Comparison of ENCODE assay signal across 15 mouse cellular contexts in genomic region chr9:70383750-70384149, GRCm38 (mm10).
"Had no signal": no experiment of that assay in that cellular context is flagged by ENCODE, and none has a peak within 500 bp of the region (broad histone marks: within the 10 kb centered on the region; RNA-seq: fewer than 3 reads in every experiment).

No protein-coding gene starts in this region.

- H3K36me3 ChIP-seq: liver, embryonic 15.5 days; neural tube, embryonic 15.5 days had no signal

- H3K27me3 ChIP-seq: limb, embryonic 12.5 days; limb, embryonic 15.5 days; liver, embryonic 15.5 days; neural tube, embryonic 12.5 days; neural tube, embryonic 15.5 days had no signal

- H3K4me3 ChIP-seq: limb, embryonic 12.5 days; limb, embryonic 15.5 days; liver, embryonic 15.5 days; neural tube, embryonic 12.5 days; neural tube, embryonic 15.5 days had no signal

- H3K9me3 ChIP-seq: limb, embryonic 12.5 days; limb, embryonic 15.5 days; liver, embryonic 15.5 days; neural tube, embryonic 12.5 days; neural tube, embryonic 15.5 days had no signal

- DNase-seq: kidney, adult 2 months; kidney, postnatal 25 days; left cerebral cortex, postnatal 4 days; lung, adult 2 months; lung, postnatal 14 days; lung, postnatal 4 days; midbrain, embryonic 14.5 days; thymus, adult 18-20 months; thymus, postnatal 36 days had no signal

- H3K27ac ChIP-seq: kidney, postnatal 0 days; limb, embryonic 12.5 days; limb, embryonic 15.5 days; liver, embryonic 15.5 days; neural tube, embryonic 12.5 days; neural tube, embryonic 15.5 days had no signal

- H3K4me1 ChIP-seq: limb, embryonic 12.5 days; neural tube, embryonic 12.5 days; neural tube, embryonic 15.5 days had no signal
